Mouse (Mus musculus) thymus, adult 2 months (tissue): ENCODE measurements around the gene Sik3. TPM values are rescaled to one million over a fixed set of nuclear protein-coding genes. Genes with fewer than 3 reads are reported as not detected.
A peak's percentile ranks its signal among the peaks of the same experiment; 100 is the strongest.

Experiments used
- DNase-seq: peaks from one replicate; pipeline ENCODE4 v3.0.0; 2021
- H3K27ac ChIP-seq: fragments of 200-500 bp; 2 replicates; pipeline ENCODE4 v1.5.1; 2012; ENCODE audit warnings: low read length, control low read depth; ENCODE audit not compliant: control insufficient read depth, insufficient read depth
- H3K27me3 ChIP-seq: fragments of 200-500 bp; 2 replicates; pipeline ENCODE4 v1.6.1; 2012; ENCODE audit warnings: mild to moderate bottlenecking, low read length, moderate library complexity, mixed read lengths; ENCODE audit not compliant: control insufficient read depth, insufficient read depth
- H3K36me3 ChIP-seq: fragments of 200-500 bp; 2 replicates; pipeline ENCODE4 v1.6.1; 2012; ENCODE audit warnings: mild to moderate bottlenecking, low read length, moderate library complexity; ENCODE audit not compliant: control insufficient read depth, insufficient read depth
- H3K4me1 ChIP-seq: fragments of 200-500 bp; replicated peaks from 2 replicates; pipeline ENCODE4 v1.6.1; 2012; ENCODE audit warnings: low read length; ENCODE audit not compliant: control insufficient read depth, insufficient read depth
- H3K4me3 ChIP-seq: fragments of 200-500 bp; 2 replicates; pipeline ENCODE4 v1.5.1; 2012; ENCODE audit warnings: mild to moderate bottlenecking, low read length, control low read depth, moderate library complexity; ENCODE audit not compliant: control insufficient read depth, insufficient read depth
- CTCF ChIP-seq: fragments of 200-500 bp; IDR thresholded peaks from 2 replicates; pipeline ENCODE4 v1.5.1; 2012; ENCODE audit warnings: mild to moderate bottlenecking, control low read depth, low read length, moderate library complexity, borderline replicate concordance; ENCODE audit not compliant: control insufficient read depth, poor library complexity, insufficient read depth; ENCODE audit errors: extremely low read depth
- POLR2A ChIP-seq: fragments of 200-500 bp; IDR thresholded peaks from 2 replicates; pipeline ENCODE4 v1.6.1; 2012; ENCODE audit warnings: mild to moderate bottlenecking, low read length, control low read depth, moderate library complexity; ENCODE audit not compliant: control insufficient read depth, poor library complexity, insufficient read depth; ENCODE audit errors: extremely low read depth
- WGBS: fragments of 180-500 bp; shearing (Covaris S2); methylation state at CpG from one replicate; pipeline ENCODE4 v1.1.7; 2018; 5-methylcytosine and 5-hydroxymethylcytosine counted together
- polyA plus RNA-seq: library from polyadenylated mRNA; depleted of rRNA; stranded (reverse); fragments of >200 nt; gene quantifications from 2 replicates; pipeline ENCODE4 v1.2.3, GENCODE M21; 2012

Sik3 gene
- polyA plus RNA-seq, 1 experiment = 29.4 TPM

- Histone ChIP-seq H3K4me3 (no peak overlapping the region), H3K36me3 (no peaks in the 10 kb centered on the region), H3K4me1 (peaks cover 5% of the 10 kb centered on the region; the same call in 1 of the 2 replicates), H3K27ac (no peak overlapping the region), H3K27me3 (no peaks in the 10 kb centered on the region)
- WGBS = 85% methylated on average over 4 of the region's 4 CpGs
- TF ChIP-seq CTCF (no peak), POLR2A (no peak)
- DNase-seq = no peak
These were observed 56.4 kb downstream of the Sik3 start for GRCm38 (mm10) chr9:46069013-46069412.

GRCm38 (mm10) chr9:46072101-46072835 lies 59.6 kb downstream of the Sik3 start:
- TF ChIP-seq CTCF = no peak
- no peak for TF ChIP-seq POLR2A
- no peak overlapping the region for H3K4me3 ChIP-seq
- peaks cover 5% of the 10 kb centered on the region; the same call in 1 of the 2 replicates for H3K4me1 ChIP-seq
- H3K27ac ChIP-seq = no peak overlapping the region
- WGBS = 89% methylated on average over 9 of the region's 9 CpGs
- no peaks in the 10 kb centered on the region for H3K36me3 ChIP-seq
- no peaks in the 10 kb centered on the region for H3K27me3 ChIP-seq
- peak; percentile 12 for DNase-seq

- no peaks in the 10 kb centered on the region for H3K4me1 ChIP-seq
- no peak for TF ChIP-seq CTCF
- no peaks in the 10 kb centered on the region for H3K36me3 ChIP-seq
- no peaks in the 10 kb centered on the region for H3K27me3 ChIP-seq
- no peak overlapping the region for H3K4me3 ChIP-seq
- no peak for DNase-seq
- no peak overlapping the region for H3K27ac ChIP-seq
- 93% methylated on average over 3 of the region's 3 CpGs for WGBS
These were observed 60.8 kb downstream of the Sik3 start for GRCm38 (mm10) chr9:46073443-46073842.

GRCm38 (mm10) chr9:46075578-46075977 lies 63.0 kb downstream of the Sik3 start:
- Histone ChIP-seq H3K4me3 (no peak overlapping the region), H3K27me3 (no peaks in the 10 kb centered on the region), H3K36me3 (no peaks in the 10 kb centered on the region), H3K4me1 (no peaks in the 10 kb centered on the region), H3K27ac (no peak overlapping the region)
- DNase-seq = no peak
- TF ChIP-seq CTCF = no peak
- no peak for TF ChIP-seq POLR2A
- 95% methylated on average over 2 of the region's 2 CpGs for WGBS

GRCm38 (mm10) chr9:46082381-46082821 lies 69.8 kb downstream of the Sik3 start:
- Histone ChIP-seq H3K36me3 (no peaks in the 10 kb centered on the region), H3K27ac (no peak overlapping the region), H3K4me1 (no peaks in the 10 kb centered on the region), H3K4me3 (no peak overlapping the region), H3K27me3 (no peaks in the 10 kb centered on the region)
- TF ChIP-seq CTCF (no peak), POLR2A (no peak)
- DNase-seq = no peak
- 90% methylated on average over 6 of the region's 6 CpGs for WGBS

GRCm38 (mm10) chr9:46083490-46083893 lies 70.9 kb downstream of the Sik3 start:
- TF ChIP-seq CTCF = no peak
- no peak for TF ChIP-seq POLR2A
- Histone ChIP-seq H3K27ac (no peak overlapping the region), H3K27me3 (no peaks in the 10 kb centered on the region), H3K36me3 (no peaks in the 10 kb centered on the region), H3K4me3 (no peak overlapping the region), H3K4me1 (no peaks in the 10 kb centered on the region)
- DNase-seq = no peak
- 62% methylated on average over 7 of the region's 7 CpGs for WGBS

GRCm38 (mm10) chr9:46085898-46086297 lies 73.3 kb downstream of the Sik3 start:
- H3K27me3 ChIP-seq = no peaks in the 10 kb centered on the region
- H3K27ac ChIP-seq = no peak overlapping the region
- DNase-seq = no peak
- TF ChIP-seq CTCF (no peak), POLR2A (no peak)
- no peaks in the 10 kb centered on the region for H3K36me3 ChIP-seq
- no peaks in the 10 kb centered on the region for H3K4me1 ChIP-seq
- WGBS = 96% methylated on average over 7 of the region's 7 CpGs
- no peak overlapping the region for H3K4me3 ChIP-seq
